Mouse (Mus musculus) CH12.LX (cell line): ENCODE measurements at regions not wholly inside any gene's neighbourhood (a gene's known extent, or its start where the extent isn't known, plus 50 kb on each side); places are given as distances from the start of the nearest gene placed in this dataset.

ENCODE experiments used
- CTCF ChIP-seq, 2 experiments: IDR thresholded peaks in 1 of 2; conservative IDR thresholded peaks in 1 of 2; 2 replicates each; pipeline ENCODE4 v1.5.1; 2011 to 2012; ENCODE audit warnings: low read depth in 2 of 2, low read length in 2 of 2, improper control_type of control experiment in 1 of 2, inconsistent platforms in 1 of 2, mild to moderate bottlenecking in 1 of 2, moderate library complexity in 1 of 2
- E2F4 ChIP-seq: IDR thresholded peaks from 2 replicates; pipeline ENCODE4 v1.6.1; 2011; ENCODE audit warnings: low read depth, low read length, improper control_type of control experiment; ENCODE audit not compliant: insufficient replicate concordance
- EP300 ChIP-seq: IDR thresholded peaks from 2 replicates; pipeline ENCODE4 v1.6.1; 2011; ENCODE audit warnings: low read length, improper control_type of control experiment
- JUND ChIP-seq: conservative IDR thresholded peaks from 2 replicates; pipeline ENCODE4 v1.6.1; 2011; ENCODE audit warnings: low read depth, low read length, improper control_type of control experiment
- MAX ChIP-seq: IDR thresholded peaks from 2 replicates; pipeline ENCODE4 v1.6.1; 2011; ENCODE audit warnings: low read length, improper control_type of control experiment
- MEF2A ChIP-seq: IDR thresholded peaks from 2 replicates; pipeline ENCODE4 v1.6.1; 2014; ENCODE audit warnings: low read depth, mild to moderate bottlenecking, inconsistent platforms, low read length, improper control_type of control experiment, borderline replicate concordance
- POLR2A ChIP-seq: IDR thresholded peaks from 2 replicates; pipeline ENCODE4 v1.6.1; 2011; ENCODE audit warnings: low read depth, mild to moderate bottlenecking, improper control_type of control experiment, low read length
- UBTF ChIP-seq: IDR thresholded peaks from 2 replicates; pipeline ENCODE4 v1.6.1; 2012; ENCODE audit warnings: low read depth, mild to moderate bottlenecking, inconsistent platforms, low read length, improper control_type of control experiment, moderate library complexity
- USF2 ChIP-seq: conservative IDR thresholded peaks from 2 replicates; pipeline ENCODE4 v1.6.1; 2011; ENCODE audit warnings: low read depth, low read length, improper control_type of control experiment
- ZC3H11A ChIP-seq: IDR thresholded peaks from 2 replicates; pipeline ENCODE4 v1.6.1; 2012; ENCODE audit warnings: low read depth, mild to moderate bottlenecking, inconsistent platforms, low read length, improper control_type of control experiment
- ZKSCAN1 ChIP-seq: IDR thresholded peaks from 2 replicates; pipeline ENCODE4 v1.6.1; 2012; ENCODE audit warnings: low read depth, inconsistent platforms, low read length, improper control_type of control experiment, borderline replicate concordance

DNA sequence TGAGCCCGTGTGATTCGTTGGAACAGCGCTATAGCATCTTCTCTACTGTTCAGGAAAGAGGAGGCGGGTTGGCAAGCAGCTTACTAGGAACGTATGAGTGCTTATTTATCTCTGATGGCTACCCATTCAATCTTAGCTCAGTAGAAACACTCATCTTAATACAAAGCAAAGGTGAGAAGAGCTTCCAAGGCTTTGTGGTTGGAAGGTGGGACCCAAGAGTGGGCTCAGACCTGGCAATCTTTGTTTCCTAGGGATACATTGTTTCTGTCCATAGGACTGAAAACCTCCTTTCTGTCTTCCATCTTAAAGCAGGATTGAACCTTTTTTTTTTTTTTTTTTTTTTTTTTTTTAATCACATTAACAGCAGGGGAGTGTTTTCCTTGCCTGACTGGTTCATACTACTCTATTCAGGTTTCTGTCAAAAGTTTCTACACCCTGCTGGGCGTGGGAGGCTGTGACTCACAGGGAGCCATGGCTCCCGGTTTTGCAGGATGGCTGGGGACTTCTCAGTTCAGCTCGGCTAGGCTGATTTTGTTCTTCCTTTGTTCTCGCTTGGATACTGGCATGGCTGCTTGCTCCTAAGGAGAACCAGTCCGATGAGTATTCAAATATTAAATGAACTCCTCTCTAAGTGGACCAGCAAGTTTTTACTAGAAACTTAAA is 64.7 kb upstream of the Gm9887 start:
- no peak for TF ChIP-seq E2F4
- TF ChIP-seq JUND, result no peak
- TF ChIP-seq CTCF (conservative IDR thresholded peaks at IDR 0.05 in 1 of 2, IDR thresholded peaks at IDR 0.05 in 1 of 2; ENCODE audit: low read depth in 2 of 2, low read length in 2 of 2), result no peak
- TF ChIP-seq POLR2A, result no peak
- TF ChIP-seq ZC3H11A, result no peak
- no peak for TF ChIP-seq ZKSCAN1
- TF ChIP-seq EP300, result no peak
- TF ChIP-seq MEF2A, result no peak
- TF ChIP-seq UBTF, result no peak
- TF ChIP-seq USF2, result no peak
- no peak for TF ChIP-seq MAX
